Mouse (Mus musculus): ENCODE results near the gene Sfrp2.

Sfrp2 gene

GRCm38 (mm10) chr3:83771160-83771869, 5.2 kb downstream of the Sfrp2 start:
- DNase-seq (ENCODE audit: low spot score), result no peak

GRCm38 (mm10) chr3:83773281-83773680, 7.2 kb downstream of the Sfrp2 start:
- no peak for DNase-seq (ENCODE audit: low spot score)

- DNase-seq (ENCODE audit: low spot score), result no peak
Measured at GRCm38 (mm10) chr3:83775403-83775802, 9.3 kb downstream of the Sfrp2 start.

DNA sequence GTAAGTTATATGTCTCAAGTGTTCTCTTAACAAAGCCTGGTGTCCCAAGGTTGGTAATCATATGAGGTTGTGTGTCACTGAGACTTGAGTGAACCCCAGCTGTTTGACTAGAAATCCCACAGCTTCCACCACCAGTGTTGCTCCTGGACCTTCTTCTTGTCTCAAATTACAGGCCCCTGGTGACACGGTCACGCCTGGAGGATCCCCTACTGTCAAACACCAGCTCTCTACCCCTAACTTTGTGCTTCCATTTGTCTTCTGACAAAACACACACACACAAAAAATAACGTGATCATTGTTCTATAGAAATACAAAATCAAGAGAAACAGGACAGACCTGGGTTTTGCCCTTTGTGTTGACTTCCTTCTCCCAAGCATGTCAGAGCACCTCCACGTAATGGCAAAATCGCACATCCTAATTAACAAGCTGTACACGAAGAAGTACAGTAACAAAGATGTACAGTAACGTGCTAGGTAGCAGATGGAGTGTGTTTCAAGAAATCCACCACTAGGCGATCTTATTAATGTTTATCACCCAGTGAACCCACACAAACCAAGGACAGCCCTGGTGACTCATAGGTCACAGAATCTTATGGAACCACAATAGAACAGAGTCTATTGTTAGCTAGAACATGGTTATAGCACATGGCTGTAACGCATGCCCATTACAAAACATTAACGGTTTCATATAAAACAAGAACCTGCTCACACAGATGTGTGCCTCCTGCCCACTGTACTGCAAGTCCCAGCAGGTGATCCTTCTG, 15.5 kb downstream of the Sfrp2 start:
- DNase-seq (ENCODE audit: low spot score), result no peak

GRCm38 (mm10) chr3:83783716-83784469, 17.8 kb downstream of the Sfrp2 start:
- DNase-seq (ENCODE audit: low spot score), result peak; percentile 14

DNA sequence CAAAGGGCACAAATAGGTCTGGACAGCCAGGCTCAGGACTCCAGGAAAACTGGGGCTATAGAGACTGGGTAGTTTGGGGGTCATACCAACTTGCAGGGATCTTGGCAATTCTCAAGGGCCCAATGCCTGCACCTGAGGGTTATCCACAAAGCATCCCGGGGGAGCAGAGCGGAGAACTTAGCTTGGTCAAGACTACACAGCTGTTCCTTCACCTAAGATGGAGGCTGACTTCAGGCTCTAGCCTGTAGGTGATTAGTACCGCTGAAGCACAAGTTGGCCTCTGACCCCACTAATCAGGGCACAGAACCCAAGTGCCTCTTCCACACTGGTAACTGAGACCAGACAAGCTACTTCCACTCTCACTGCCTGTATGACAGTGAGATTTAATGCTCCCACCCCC, 18.6 kb downstream of the Sfrp2 start:
- no peak for DNase-seq (ENCODE audit: low spot score)

DNA sequence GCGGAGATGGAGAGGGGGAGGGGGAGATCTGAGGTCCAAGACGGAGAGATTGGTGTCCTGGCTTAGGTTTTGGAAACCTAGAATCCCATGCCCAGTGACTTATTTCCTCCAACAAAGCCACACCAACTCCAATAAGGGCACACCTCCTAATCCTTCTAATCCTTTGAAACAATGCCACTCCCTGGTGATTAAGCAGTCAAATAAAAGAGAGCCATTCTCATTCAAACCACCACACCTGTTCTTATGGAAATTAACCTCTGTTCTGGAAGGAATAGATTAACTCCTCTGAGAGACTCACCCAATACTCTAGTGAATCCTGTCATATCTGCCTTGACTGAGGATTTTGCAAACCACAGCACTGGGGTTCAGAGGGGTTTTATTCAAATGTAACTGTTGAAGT, 21.0 kb downstream of the Sfrp2 start:
- no peak for DNase-seq (ENCODE audit: low spot score)

DNA sequence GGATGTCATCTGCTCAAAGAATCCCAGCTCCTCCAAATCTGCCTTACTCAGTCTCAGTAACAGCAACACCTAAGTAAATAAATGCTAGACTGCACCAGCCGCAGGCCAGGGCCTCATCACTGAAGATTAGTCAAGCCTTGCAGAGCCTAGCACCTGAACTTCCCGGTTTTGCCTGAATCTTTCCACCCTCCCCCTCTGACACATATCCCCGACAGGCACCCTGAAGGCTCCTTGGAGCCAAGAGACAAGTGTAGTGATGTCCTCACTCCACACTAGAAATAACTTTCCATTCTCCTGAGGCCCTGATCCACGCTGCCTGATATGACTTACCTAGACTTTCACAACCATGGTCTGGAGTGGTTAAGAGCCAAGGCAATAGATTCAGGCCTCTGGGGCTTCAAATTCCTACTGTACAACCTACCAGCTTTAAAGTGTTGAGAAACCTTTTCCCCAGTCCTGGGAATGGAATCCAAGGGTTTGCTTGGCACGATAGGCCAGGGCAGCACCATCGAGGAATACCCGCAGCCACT, 21.7 kb downstream of the Sfrp2 start:
- no peak for DNase-seq (ENCODE audit: low spot score)

- DNase-seq (ENCODE audit: low spot score), result no peak
Measured at GRCm38 (mm10) chr3:83789651-83790451, 23.7 kb downstream of the Sfrp2 start.

DNA sequence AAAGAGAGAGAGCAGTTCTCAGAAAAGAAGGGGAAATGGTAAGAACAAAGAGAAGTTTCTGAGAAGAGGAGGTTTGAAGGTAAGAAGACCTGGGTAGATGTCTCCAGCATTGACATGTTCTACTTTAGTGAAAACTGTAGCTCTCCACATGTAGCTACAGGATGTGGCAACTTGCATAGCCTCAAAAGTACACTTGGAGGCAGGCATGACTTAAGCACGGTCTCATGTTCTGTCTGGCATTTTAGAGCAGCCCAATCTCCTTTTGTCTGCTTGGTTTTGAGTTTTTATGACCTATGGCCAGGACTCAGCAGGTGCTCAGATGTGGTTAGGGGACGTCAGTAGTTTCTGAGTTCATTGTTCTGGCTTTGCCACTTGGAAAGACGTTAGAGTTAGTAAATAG, 25.3 kb downstream of the Sfrp2 start:
- no peak for DNase-seq (ENCODE audit: low spot score)

GRCm38 (mm10) chr3:83797098-83797497, 31.0 kb downstream of the Sfrp2 start:
- no peak for DNase-seq (ENCODE audit: low spot score)

DNA sequence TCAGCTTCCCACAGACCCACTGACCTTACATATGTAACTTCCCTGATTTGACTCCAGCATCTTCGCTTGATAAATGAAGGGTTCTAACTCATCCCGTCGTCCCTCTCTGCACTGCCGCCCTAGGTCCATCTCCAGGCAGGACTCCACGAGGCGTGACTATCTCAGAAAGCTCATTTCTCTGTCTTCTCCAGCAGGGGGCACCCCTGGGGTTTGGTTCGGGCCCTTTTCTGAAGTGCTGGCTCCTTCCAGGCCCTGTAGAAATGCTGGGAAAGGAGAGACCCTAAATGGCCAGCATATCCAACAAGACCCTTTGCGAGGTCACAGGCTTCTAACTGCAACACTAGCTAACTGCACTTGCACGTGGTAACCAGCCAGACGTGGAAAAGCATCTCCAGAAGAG, 31.7 kb downstream of the Sfrp2 start:
- peak; percentile 79 for DNase-seq (ENCODE audit: low spot score)

GRCm38 (mm10) chr3:83799486-83799885, 33.4 kb downstream of the Sfrp2 start:
- DNase-seq (ENCODE audit: low spot score), result no peak

DNA sequence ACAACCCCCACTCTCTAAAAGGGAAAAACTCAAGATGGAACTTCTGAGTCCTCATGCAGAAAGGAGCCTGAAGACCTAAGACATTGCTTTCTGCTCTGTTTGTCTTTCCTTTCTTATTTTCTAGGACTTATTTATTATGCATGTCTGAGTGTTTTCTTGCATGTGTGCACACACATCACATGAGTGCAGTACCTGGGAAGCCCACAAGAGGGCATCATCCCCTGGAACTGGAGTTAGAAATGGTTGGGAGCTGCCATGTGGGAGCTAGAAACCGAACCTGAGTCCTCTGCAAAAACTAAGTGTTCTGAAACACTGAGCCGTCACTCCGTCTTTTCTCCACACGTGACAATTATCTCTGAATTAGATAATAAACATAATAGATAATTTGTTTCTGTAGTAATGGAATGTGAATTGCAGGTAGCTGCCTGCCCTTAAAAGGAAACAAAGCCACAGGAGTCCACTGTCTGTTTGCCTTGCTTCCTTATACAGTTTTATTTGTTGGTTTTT, 35.6 kb downstream of the Sfrp2 start:
- no peak for DNase-seq (ENCODE audit: low spot score)

GRCm38 (mm10) chr3:83808483-83808882, 42.4 kb downstream of the Sfrp2 start:
- DNase-seq (ENCODE audit: low spot score), result no peak

DNA sequence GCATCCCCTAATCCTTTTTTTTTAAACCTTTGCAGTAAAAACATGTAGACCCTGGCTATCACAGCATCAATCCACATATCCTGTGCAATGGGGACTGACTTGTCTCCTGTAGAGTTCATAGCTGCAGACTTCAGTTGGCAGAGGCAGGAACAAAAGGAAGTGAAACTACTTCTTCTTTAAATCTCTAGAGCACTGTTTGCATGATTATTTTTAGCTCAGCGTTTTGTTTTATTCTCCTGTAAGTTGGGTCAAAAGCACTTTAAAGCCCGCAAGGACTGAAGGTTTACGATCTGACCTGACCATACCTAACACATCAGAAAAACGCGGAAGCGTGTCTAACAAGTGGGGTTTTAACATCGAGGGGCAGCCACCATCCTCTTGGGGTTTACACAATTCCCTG, 45.9 kb downstream of the Sfrp2 start:
- DNase-seq (ENCODE audit: low spot score), result no peak

- DNase-seq (ENCODE audit: low spot score), result no peak
Measured at GRCm38 (mm10) chr3:83812863-83813262, 46.7 kb downstream of the Sfrp2 start.

DNA sequence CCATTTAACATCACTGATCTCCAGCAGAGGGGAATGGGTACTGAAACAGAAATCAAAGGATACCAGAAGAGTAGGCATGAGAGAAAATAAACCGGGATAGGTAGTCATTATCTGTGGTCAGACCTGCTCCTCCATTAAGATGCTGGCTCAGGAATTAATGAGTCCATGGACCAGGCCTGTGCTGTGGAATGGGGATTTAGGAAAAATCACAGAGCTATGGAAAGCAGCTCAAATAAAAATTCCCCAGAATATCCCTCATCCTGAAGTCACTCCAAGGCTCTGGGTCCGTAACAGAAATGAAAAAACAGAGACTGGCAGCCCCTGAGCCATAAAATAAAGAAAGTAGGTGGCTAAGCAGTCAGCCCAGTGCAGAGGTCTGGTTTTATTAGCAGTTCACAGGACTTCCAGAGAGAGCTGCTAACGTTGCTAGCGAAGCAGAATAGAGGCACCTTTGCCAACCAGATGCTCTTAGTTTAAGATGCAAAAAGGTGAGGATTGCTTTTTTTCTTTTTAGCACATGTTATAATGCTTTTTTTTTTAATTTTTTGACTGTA, 50.3 kb downstream of the Sfrp2 start:
- DNase-seq (ENCODE audit: low spot score), result no peak

DNA sequence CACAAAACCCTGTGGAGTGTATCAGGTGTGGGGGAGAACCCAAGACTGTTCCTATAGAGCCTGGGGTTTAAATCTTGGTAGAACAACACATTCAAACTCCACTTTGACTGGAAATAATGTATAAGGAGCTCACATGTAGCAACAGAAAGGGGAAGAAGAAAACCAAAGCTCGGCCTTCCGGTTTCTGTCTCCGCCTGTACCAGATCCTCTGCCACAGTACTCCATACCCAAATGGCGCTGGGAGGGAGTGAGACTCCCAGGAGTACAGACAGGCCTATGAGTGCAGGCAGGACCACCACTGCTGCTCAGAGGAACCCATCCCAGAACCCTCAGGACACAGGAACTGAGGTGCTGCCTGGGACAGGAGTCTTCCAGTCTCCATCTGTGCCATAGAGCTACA, 57.7 kb downstream of the Sfrp2 start:
- no peak for DNase-seq (ENCODE audit: low spot score)

Measured in testis, postnatal 10 days (tissue).